Mouse (Mus musculus): ENCODE measurements around the gene Asb3.
"Not testable (repeated sequence)": the region's sequence is repeated elsewhere in the genome, so short reads cannot be mapped to it uniquely, and the experiment has no call there.

Asb3 gene

DNA sequence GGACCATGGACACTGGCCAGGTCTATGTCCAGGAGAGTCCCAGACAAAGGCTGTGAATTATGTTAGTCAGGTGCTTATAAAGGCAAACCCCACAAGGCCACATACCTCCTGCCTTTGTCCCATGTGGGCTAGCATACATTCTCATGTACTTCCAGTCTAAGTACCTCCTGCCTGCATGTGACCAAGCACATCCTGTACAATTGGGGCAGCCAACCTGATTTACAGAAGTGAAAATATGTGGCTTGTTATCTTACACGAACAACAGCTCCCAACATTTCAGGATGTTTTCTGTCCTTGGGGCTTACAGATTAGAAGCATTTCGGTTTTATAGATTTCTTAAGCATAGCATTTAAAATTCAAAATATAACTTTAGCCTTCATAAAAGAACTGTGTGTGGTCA lies 114.8 kb downstream of the Asb3 start:
- DNase-seq (ENCODE audit: extremely low read depth, low read depth) = no peak

- no peak for DNase-seq (ENCODE audit: extremely low read depth, low read depth)
Measured at GRCm38 (mm10) chr11:31001169-31001908, 116.1 kb downstream of the Asb3 start.

GRCm38 (mm10) chr11:31009668-31010067 lies 124.5 kb downstream of the Asb3 start:
- not testable (repeated sequence) for DNase-seq (ENCODE audit: extremely low read depth, low read depth)

- DNase-seq (ENCODE audit: extremely low read depth, low read depth) = not testable (repeated sequence)
Measured at GRCm38 (mm10) chr11:31017466-31017865, 132.2 kb downstream of the Asb3 start.

DNA sequence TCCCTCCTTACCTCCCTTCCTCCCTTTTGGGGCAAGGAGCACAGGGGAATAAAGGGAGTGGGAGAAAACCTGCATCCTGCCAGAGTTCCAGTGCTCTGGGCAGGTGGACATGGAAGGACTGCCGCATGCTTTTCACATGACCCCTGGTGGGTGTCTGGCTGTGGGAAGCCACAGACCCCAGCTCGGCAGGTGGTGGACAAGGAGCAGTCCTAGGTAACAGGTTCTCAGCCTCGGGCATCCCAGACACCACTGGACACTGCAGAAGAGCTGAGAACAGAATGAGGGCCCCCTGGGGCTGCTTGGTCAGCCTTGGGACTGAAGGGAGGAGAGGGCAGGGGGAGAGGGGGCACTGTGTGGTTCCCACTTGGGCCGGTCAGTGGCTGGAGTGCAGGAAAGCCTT lies 149.7 kb downstream of the Asb3 start:
- no peak for DNase-seq (ENCODE audit: extremely low read depth, low read depth)

DNA sequence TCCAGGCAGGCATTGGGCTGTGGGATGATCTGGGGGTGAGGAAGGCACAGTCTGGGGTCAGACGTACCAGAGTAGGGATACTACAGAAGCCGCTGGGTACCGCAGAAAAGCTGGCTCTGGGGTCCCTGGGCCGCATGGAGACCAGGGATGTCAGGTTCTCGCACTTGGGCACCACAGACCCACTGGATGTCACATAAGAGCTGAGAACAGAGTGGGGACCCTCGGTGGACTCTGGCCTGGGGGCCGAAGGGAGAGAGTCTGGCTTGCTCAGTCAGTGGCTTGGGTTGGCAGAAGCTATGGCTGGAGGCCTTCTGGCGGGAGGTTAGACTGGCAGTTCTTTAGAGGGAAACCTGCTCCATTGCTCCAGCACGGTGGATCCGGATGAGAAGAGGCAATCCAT lies 204.8 kb downstream of the Asb3 start:
- no peak for DNase-seq (ENCODE audit: extremely low read depth, low read depth)

DNA sequence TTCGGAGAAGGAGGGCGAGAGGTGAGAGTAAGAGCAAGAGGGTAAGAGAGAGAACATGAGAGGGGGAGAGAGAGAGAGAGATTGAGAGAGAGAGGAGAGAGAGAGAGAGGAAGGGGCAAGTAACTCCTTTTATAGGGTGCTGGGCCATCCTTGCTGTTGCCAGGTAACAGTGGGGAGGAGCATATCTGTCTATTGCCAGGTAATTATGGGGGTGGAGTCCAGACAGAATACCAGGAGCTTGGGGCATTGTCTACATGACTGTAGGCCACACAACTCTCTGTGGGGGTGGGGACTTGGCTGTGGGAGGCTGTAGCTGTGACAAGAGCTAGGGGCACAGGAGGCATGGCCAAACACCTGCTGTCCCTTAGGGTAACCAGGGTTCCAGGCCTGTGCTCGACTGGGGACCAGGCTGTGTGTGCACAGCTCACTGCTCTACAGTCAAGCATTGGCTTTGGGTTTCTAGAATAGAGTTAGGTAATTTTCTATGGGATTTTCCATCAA lies 205.3 kb downstream of the Asb3 start:
- DNase-seq (ENCODE audit: extremely low read depth, low read depth) = no peak

- not testable (repeated sequence) for DNase-seq (ENCODE audit: extremely low read depth, low read depth)
Measured at GRCm38 (mm10) chr11:31099519-31099918, 214.3 kb downstream of the Asb3 start.

- no peak for DNase-seq (ENCODE audit: extremely low read depth, low read depth)
Measured at GRCm38 (mm10) chr11:31102188-31102587, 217.0 kb downstream of the Asb3 start.

- no peak for DNase-seq (ENCODE audit: extremely low read depth, low read depth)
Measured at GRCm38 (mm10) chr11:31105364-31105763, 220.1 kb downstream of the Asb3 start.

GRCm38 (mm10) chr11:31126964-31127363 lies 241.7 kb downstream of the Asb3 start:
- DNase-seq (ENCODE audit: extremely low read depth, low read depth) = not testable (repeated sequence)

DNA sequence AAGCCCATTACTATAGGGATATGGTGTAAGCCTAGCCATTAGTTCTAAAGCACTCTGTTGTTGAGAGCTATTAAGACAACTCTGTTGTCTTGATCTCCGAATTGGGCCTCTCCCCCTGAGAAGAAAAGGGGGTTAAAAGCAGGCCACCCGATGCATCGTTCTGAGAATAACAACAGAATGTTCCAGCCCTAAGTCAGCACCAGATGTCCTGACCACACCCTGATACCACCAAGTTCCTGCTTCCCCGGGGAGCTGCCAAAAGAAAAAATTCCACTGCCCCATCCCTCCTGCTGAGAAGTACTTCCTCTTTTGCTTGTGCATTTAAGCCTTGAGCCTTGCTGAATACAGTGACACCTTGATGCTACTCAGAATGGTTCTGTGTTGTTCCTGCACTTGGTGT lies 248.5 kb downstream of the Asb3 start:
- DNase-seq (ENCODE audit: extremely low read depth, low read depth) = not testable (repeated sequence)

GRCm38 (mm10) chr11:31134824-31135223 lies 249.6 kb downstream of the Asb3 start:
- DNase-seq (ENCODE audit: extremely low read depth, low read depth) = not testable (repeated sequence)

DNA sequence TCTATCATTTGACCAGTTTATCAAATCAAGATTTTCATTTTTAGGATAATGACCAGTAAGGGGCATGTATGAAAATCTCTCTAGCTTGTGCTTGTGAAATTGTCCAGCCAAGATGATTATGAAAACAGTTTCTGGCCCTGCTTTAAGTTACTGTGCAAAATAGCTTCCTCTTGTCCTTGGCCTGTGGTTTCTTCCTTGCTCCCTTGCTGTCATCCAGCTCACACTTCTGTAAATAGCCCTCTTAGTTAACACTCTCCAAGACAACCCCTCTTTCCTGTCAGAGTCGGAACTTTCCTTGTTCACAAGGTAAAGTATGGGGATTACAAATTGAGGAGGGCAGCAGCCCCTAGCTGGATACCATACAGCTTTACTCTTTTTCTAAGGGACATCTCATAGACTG lies 253.2 kb downstream of the Asb3 start:
- DNase-seq (ENCODE audit: extremely low read depth, low read depth) = not testable (repeated sequence)

All from MEL-GATA-1-ER (cell line).